Mouse (Mus musculus) hematopoietic stem cell, adult 5-6 weeks (primary cell): ENCODE data around the gene Fscn1. TPM values are rescaled to one million over a fixed set of nuclear protein-coding genes. Genes with fewer than 3 reads are reported as not detected.

ENCODE experiments used
- ATAC-seq, 2 experiments: fragments of 125-278 bp in 1 of 2; replicated peaks in 1 of 2; 2 replicates each; pipeline ENCODE4 v1.8.0; 2016 to 2017; ENCODE audit warnings: inconsistent platforms in 2 of 2, mild to moderate bottlenecking in 2 of 2, moderate number of reproducible peaks in 2 of 2, low read depth in 1 of 2, moderate TSS enrichment in 1 of 2; ENCODE audit not compliant: low FRiP score in 2 of 2, poor library complexity in 2 of 2, severe bottlenecking in 2 of 2, insufficient read depth in 1 of 2, low TSS enrichment in 1 of 2
- total RNA-seq: library from RNA; stranded (forward); fragments of 172-1452, 232-1000 nt; gene quantifications from 2 replicates; pipeline ENCODE4 v1.2.3, GENCODE M21; 2017

Fscn1 gene
- total RNA-seq, 1 experiment from 2014 or later: 7.0 TPM

DNA sequence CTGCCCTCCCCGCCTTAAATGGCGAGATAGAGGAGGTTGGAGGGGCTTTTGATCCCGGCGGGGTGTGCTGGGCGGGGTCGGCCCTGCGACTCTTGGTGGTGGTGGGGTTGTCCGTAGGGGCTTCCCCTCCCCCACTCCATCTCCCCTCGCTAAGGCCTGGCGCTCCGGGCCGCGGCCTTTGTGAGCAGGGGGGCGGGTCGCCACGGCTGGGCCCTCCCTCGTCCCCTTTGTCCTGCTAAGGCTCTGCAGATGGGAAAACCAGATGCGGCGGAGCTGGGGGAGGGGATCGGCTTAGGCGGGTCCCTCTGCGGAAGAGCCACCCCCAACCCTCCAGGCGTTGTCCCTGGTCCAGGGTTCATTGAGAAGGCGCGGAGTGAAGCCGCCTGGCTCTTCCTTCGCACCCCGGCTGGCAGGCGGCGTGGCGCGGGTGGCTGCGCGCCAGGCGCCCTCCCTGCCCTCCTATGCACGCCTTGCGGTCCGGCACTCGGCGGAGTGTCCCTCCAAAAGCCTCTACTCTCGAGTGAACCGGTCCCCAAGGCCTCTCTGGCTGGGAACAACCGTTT lies 1.8 kb downstream of the Fscn1 start:
- no peak for ATAC-seq

DNA sequence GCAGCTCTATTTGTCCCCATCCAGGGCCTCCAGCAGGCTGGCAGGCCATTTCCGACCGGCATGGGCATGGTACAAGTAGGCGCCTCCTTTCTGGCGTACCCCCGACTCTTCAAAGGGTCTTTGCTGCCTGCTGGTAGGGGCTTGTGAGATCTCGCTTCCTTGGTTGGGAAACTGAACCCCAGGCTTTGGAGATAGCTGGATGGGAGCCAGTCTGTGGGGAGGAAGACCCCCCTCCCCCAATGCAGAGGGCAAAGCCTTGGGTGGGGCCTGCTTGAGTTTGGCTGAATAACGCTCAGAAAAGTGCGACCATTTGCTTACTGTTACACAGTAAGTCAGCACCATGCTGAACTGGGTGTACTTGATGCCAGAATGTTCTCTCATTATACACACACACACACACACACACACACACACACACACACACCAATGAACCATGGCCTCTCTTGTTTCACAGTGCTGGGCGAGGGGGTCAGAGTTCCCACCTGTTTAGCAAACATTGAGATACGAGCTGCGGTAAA lies 2.4 kb downstream of the Fscn1 start:
- no peak for ATAC-seq

DNA sequence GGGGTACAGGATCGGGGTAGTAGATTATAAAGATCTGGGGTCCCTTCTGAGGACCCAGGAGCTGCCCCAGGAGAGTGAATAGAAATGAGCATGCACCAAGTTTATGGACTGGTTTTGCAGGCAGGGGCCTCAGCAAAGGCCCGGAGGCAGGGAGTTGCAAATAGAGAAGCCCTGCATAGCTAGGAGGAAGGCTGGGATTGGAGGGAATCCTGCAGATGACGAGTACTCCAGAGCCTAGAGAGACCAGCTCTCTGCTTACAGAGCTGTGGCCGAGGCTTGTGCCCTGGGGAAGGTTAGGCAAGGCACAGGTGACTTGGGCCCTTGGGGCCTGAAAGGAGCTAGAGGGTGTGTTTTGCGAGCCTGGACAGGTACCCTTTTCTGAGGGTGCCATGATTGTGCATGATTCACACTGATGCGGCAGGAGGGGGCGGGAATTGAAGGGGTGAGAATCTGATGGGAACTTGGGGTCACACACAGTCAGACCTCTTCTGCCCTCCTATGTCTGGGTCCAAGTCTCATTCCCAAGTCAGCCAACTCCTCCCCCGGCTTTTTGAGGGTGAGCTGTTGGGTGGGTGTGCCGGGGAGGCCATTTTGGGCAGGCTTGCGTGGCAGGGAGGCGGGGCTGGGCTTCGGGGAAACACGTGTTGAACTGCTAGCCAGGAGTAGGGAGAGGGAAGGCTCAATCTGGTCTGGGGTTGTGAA lies 3.0 kb downstream of the Fscn1 start:
- ATAC-seq: no peak

DNA sequence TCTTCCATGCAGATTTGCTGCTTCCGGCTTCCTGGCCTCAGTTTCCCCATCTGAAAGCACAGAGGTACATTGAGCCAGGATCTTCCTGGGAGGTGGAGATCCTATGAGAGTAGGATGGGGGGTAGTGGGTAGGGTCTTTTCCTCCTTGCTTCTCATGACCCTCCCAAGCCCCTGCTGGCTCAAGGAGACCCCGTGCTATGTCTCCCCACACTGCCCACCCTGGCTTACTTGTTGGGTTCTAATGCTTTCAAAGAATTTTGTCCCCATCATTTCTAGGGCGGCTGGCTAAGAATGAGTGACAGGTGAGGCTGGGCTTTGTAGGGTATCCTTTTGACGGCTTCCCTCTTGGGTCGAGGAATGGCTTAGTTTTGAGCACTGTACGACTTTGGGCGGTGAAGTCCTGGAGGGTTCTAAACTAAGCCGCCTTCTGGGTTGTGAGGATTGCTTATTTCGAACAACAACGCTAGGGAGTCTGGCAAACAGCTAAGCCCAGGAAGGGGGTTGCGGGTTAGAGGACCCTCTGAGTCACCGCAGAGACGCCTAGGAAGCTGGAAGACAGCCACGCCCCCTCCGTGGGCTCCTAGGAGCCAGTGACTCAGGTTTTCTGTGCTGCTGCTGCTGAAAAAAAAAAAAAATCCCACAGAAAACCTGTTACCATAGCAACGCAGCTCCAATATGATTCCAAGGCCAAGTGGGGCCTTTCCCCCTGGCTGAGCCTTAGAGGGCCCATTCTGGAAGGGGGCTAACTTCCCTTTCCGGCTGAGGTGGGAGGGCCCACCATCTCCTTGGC lies 3.8 kb downstream of the Fscn1 start:
- peak; percentile 22 to 26; a peak in 2 of 4 replicates for ATAC-seq

DNA sequence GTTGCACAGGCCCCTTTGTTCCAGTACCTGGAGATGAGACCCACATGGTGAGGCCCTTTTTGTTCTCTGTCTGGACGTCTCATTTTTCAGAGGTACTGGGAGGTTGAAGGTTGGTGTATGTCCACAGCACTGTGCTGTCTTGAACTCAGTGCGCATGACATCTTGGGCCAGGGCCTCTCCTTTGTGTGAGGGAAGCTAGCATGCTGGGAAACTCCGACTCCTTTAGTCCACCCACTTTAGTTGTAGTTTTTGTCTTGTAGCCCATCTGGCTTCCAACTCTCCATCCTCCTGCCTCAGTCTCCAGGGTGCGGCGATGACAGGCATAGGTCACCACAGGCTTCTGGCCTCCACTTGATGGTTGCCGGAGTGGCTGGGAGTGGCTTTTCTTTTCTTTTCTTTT lies 4.5 kb downstream of the Fscn1 start:
- ATAC-seq: no peak

DNA sequence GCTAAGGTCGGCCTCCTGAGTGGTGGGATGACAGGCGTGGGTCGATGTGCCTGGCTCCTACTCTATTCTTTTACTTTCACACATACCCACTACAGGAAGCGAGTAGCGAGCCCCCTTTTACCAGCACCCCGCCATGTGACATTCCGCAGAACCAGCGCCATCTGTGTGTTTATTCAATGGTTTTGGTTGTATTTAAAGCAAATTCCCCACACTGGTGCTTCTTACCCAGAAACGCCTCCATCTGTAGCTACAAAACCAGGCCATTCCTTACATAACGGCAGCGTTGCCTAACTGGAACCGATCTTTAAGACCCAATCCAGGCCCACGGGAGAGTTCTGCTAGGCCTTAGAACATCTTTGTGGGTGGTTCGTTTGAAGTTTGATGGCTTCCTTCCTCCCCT lies 8.3 kb downstream of the Fscn1 start:
- ATAC-seq: no peak

DNA sequence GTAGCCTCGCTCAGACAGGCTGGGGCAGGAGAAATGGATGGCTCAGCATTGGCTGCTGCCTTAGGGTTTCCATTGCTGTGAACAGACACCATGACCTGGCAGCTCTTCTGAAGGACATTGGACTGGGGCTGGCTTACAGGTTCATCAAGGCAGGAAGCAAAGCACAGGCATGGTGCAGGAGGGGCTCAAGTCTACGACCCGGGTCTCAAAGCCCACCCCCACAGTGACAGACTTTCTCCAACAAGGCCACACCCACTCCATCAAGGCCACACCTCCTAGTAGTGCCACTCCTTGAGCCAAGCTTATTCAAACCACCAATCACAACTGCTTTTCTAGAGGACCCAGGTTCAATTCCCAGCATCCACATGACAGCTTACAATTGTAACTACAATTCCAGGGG lies 13.8 kb downstream of the Fscn1 start:
- ATAC-seq: no peak

DNA sequence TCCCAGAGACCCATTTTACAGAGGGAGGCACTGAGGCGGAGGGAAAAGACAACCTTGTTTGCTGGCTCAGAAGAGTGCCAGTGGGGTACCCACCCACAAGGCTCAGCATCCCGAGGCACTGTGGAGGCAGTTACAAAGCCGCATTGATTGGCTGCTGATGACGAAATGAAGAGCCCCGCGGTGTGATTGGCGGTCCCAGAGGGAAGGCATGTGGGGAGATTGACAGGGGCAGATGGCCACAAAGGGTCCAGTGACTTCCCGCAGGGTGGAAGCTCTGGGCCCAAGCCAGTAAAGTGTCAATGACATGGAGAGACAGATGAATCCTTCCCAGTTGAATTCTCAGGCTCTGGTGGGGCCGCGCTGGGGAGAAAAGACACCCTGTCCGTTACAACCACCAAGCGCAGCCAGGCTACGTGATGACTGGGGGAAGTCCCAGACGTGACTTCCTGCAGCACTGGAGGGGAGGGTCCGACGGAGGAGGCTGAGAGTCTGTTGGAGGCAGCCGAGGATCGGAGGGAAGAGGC lies 14.5 kb downstream of the Fscn1 start:
- ATAC-seq: peak; percentile 58 to 67; a peak in 3 of 4 replicates

DNA sequence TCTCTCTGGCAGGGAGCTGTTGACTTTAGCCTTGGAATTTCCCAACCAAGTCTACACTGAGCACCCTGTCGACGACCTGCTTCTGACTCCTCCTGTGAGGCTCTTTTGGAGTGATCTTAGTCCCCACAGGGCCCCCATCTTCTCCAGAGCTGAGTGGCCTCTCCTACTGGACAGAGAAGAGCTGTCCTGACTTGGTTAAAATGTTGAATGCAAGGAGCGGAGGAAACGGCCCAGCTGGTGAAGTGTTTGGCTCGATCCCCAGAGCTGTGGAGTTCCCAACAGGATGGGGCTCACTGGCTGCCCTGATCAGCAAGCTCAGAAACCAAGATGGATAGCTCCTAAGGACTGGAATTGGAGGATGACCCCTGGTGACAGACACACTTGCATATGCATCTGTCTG lies 16.4 kb downstream of the Fscn1 start:
- ATAC-seq: no peak

DNA sequence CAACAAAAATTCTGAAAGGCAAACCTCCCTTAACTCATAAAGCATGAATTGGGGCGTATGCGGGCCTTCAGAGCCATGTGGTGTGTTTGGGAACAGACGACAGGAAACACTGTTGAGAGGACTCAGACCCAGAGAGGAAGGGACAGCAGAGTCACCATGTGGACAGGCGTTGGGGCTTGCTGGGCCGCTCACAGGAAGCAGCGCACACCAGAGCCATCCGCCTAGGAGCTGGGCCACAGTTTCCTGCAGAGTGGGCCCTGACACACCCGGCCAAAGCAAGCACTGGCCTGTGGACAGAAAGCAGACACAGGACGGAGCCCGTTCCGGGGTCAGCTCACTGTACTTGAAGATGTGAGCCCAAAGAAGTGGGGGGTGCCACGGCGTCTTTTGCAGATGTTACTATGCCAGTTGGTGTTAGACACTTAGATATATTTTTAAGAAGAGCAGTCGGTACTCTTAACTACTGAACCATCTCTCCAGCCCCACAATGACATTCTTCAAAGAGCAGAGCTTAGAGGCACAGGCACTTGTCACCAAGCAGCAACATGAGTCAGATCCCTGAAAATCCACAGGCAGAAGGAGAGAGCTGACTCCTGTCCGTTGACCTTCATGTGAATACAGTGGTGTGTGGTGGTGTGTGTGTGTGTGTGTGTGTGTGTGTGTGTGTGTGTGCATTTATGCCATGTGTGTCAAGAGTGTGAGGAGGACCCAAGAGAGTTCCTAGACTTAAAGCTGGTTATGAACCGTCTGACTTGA lies 22.1 kb downstream of the Fscn1 start:
- peak; percentile 27 to 39; a peak in 1 of 4 replicates for ATAC-seq

DNA sequence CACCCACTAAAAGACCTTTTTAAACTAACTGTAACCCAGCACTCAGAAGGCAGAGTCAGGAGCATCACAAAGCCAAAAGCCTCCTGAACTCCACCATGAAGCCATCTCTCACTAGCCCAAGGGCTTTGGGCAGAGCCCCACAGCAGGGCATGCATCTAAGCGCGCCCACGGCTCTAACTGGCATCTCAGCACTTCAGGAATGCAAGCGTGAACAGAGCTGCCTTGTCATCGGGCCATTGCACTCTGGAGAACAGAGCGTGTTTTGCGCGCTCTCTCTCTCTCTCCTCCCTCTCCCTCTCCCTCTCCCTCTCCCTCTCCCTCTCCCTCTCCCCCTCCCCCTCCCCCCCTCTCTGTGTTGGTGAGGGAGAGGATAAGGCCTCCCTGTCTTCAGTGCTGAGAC lies 23.0 kb downstream of the Fscn1 start:
- ATAC-seq: no peak

DNA sequence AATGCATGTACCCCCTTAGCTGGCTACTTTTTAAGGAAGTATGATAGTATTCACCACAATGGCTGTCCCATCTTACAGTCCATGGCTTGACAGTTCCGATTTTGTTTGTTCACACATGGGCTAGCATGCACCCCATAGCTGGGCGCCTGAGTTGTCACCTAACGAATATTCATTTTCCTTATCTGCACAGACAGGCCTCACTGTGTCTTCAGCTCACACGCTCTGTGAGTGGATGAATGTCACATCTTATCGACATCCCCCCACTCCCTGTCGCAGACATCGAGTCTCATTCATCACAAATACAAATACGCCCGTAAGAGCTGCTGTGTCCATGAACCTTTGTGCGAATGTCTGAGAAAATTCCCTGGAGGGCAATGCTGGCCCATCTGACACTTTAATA lies 24.1 kb downstream of the Fscn1 start:
- ATAC-seq: no peak; a peak in 1 of 4 replicates

DNA sequence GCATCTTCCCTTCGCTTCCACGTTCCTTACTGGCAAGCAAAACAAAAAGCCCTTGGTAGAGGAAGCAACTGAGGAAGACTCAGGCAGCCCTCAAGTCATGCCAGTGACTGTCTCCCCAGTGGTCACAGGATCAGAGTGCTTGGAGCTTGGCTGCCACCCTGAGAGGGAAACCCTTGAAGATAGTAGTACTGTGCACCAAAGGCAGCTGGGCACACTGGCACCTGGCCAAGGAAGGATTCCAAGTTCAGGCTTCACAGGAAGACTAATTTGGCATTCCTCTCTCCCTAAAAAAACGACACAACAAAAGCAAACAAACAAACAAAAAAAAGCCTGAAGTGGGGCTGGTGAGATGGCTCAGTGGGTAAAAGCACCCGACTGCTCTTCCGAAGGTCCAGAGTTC lies 28.4 kb downstream of the Fscn1 start:
- ATAC-seq: no peak

DNA sequence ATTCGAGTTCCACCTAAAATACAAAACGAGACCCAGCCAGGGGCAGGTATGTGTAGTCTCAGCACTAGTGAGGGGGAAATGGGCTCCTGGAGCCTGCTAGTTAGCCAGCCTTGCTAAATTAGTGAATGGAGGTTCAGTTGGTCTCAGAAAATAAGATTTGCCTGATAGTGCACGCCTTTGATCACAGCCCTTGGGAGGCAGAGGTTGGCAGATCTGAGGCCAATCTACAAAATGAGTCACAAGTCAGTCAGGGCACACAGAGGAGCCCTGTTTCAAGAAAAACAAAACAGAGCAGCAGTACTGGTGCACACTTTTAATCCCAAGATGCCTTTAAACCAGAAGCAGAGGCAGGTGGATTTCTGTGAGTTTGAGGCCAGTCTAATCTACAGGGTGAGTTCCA lies 29.0 kb downstream of the Fscn1 start:
- ATAC-seq: no peak

DNA sequence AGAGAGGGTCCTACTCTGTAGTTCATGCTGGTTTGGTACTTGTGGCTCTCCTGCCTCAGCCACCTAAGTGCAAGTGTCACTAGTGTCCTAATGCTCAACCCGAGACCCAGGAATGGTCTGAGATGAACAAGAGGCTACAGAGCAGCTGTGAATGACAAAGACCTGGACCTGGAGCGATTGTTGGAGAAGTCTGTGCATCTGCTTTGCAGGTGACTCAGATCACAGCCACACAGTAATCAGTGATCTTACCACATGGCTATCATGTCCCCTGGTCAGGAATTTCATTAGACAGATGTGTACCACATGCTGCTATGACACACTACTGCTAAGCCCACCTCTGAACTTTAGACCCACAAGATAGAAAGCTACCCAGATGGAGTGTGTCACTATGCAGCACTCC lies 34.6 kb downstream of the Fscn1 start:
- ATAC-seq: no peak

DNA sequence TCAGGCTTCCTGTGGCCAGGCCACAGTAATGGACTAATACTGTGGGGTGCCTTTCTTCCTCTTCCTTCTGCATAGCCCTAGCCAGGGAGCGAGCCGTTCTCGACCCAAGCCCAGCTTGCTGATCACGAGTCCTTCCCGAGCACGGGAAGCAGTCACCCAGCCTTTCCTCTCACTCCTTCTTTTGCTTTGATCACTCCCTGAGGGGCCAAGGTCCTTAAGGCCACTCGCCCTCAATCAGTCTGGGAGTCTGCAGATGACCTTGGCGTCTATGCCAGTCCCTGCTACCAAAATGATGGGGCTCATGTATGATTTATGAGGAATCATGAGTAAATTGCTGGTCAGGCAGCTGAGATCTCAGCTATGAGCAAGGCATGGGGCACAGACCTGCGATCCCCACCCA lies 37.4 kb downstream of the Fscn1 start:
- no peak for ATAC-seq

DNA sequence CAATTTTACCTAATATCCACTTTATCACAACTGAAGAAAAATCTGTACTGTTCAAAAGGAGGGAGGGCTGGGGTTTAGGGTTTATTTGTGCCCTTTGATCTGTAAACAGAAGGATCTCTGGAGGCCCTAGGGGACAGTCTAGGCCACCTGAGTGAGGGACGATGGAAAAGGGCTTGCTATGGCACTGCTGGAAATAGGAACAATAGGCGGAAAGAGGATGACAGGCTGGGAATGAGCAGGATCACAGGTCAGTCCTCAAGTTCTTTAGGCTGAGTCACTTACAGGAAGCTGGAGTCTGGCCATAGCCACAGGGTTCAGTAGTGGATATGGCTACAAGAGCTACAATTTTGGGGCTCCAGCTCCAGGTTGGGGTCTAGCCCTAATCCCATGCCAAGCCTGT lies 38.0 kb downstream of the Fscn1 start:
- no peak for ATAC-seq
